Mouse (Mus musculus): ENCODE measurements around the gene Tspear. TPM values are rescaled to one million over a fixed set of nuclear protein-coding genes. Genes with fewer than 3 reads are reported as not detected.

Gene Tspear
- polyA plus RNA-seq, 1 experiment: 0.07 TPM

GRCm38 (mm10) chr10:77927375-77927774 lies 241.0 kb downstream of the Tspear start:
- H3K36me3 ChIP-seq (ENCODE audit: control insufficient read depth, insufficient read depth, low read length): no peaks in the 10 kb centered on the region
- no peaks in the 10 kb centered on the region for H3K27me3 ChIP-seq (ENCODE audit: control insufficient read depth, insufficient read depth, low read length)
- H3K4me3 ChIP-seq (ENCODE audit: control insufficient read depth, low read depth, low read length): no peak overlapping the region
- H3K4me1 ChIP-seq (ENCODE audit: control insufficient read depth, insufficient read depth, low read length): peaks cover 3% of the 10 kb centered on the region; the same call in 1 of the 2 replicates
- TF ChIP-seq CTCF (IDR thresholded peaks at IDR 0.05; ENCODE audit: control insufficient read depth, insufficient read depth, insufficient replicate concordance, low read depth, low read length) (no peak), POLR2A (IDR thresholded peaks at IDR 0.05; ENCODE audit: control insufficient read depth, low read depth, low read length) (no peak)
- no peak overlapping the region for H3K27ac ChIP-seq (ENCODE audit: control insufficient read depth, insufficient read depth, low read depth, low read length)

Other genes starting within 250 kb of the Tspear start
- 10.4 and 10.7 TPM in 2 replicates for gene Fam207a, start 170.8 kb upstream of the Tspear start, polyA plus RNA-seq (2012; rRNA removed)
- gene Itgb2, start 156.3 kb upstream of the Tspear start, polyA plus RNA-seq (2012; rRNA removed): 0.77 and 0.81 TPM in 2 replicates
- 127 and 131 TPM in 2 replicates for gene Pttg1ip, start 104.8 kb upstream of the Tspear start, polyA plus RNA-seq (2012; rRNA removed)
- gene Sumo3, start 80.5 kb upstream of the Tspear start, polyA plus RNA-seq (2012; rRNA removed): 83.1 and 88.6 TPM in 2 replicates
- 0.72 TPM in 1 of 2 replicates, not detected in the other for gene Gm49325, start 80.4 kb upstream of the Tspear start, polyA plus RNA-seq (2012; rRNA removed)
- gene Ube2g2, start 64.3 kb upstream of the Tspear start, polyA plus RNA-seq (2012; rRNA removed): 66.1 and 70.3 TPM in 2 replicates
- not detected in 2 replicates for gene Gm19402, start 4.2 kb downstream of the Tspear start, polyA plus RNA-seq (2012; rRNA removed)
- gene Gm9508, start 10.7 kb downstream of the Tspear start, polyA plus RNA-seq (2012; rRNA removed): not detected in 2 replicates
- gene Gm10272, start 20.1 kb downstream of the Tspear start, polyA plus RNA-seq (2012; rRNA removed): not detected in 2 replicates
- gene Gm10024, start 24.9 kb downstream of the Tspear start, polyA plus RNA-seq (2012; rRNA removed): not detected in 2 replicates
- not detected in 2 replicates for gene Gm10142, start 29.2 kb downstream of the Tspear start, polyA plus RNA-seq (2012; rRNA removed)
- gene Krtap12-1, start 34.0 kb downstream of the Tspear start, polyA plus RNA-seq (2012; rRNA removed): not detected in 2 replicates
- not detected in 2 replicates for gene Gm10100, start 39.9 kb downstream of the Tspear start, polyA plus RNA-seq (2012; rRNA removed)
- not detected in 2 replicates for gene Gm18596, start 56.1 kb downstream of the Tspear start, polyA plus RNA-seq (2012; rRNA removed)
- gene Gm9736, start 64.8 kb downstream of the Tspear start, polyA plus RNA-seq (2012; rRNA removed): not detected in 2 replicates
- gene Gm3233, start 73.1 kb downstream of the Tspear start, polyA plus RNA-seq (2012; rRNA removed): not detected in 2 replicates
- not detected in 2 replicates for gene Gm3238, start 84.8 kb downstream of the Tspear start, polyA plus RNA-seq (2012; rRNA removed)
- not detected in 2 replicates for gene Gm7138, start 90.4 kb downstream of the Tspear start, polyA plus RNA-seq (2012; rRNA removed)
- not detected in 2 replicates for gene Gm3250, start 96.0 kb downstream of the Tspear start, polyA plus RNA-seq (2012; rRNA removed)
- gene Gm7137, start 101.6 kb downstream of the Tspear start, polyA plus RNA-seq (2012; rRNA removed): not detected in 2 replicates
- not detected in 2 replicates for gene Gm9639, start 108.5 kb downstream of the Tspear start, polyA plus RNA-seq (2012; rRNA removed)
- gene Gm19668, start 112.6 kb downstream of the Tspear start, polyA plus RNA-seq (2012; rRNA removed): not detected in 2 replicates
- not detected in 2 replicates for gene Gm9507, start 125.3 kb downstream of the Tspear start, polyA plus RNA-seq (2012; rRNA removed)
- gene Gm2696, start 128.1 kb downstream of the Tspear start, polyA plus RNA-seq (2012; rRNA removed): not detected in 2 replicates
- 1.2 and 1.4 TPM in 2 replicates for gene Krtap10-4, start 140.5 kb downstream of the Tspear start, polyA plus RNA-seq (2012; rRNA removed)
- gene Krtap10-10, start 149.4 kb downstream of the Tspear start, polyA plus RNA-seq (2012; rRNA removed): not detected in 2 replicates
- gene Gm36176, start 160.2 kb downstream of the Tspear start, polyA plus RNA-seq (2012; rRNA removed): not detected in 2 replicates
- gene Gm10318, start 166.3 kb downstream of the Tspear start, polyA plus RNA-seq (2012; rRNA removed): not detected in 2 replicates
- not detected in 2 replicates for gene Gm3285, start 175.4 kb downstream of the Tspear start, polyA plus RNA-seq (2012; rRNA removed)
- 0.57 and 1.1 TPM in 2 replicates for gene Lrrc3, start 216.0 kb downstream of the Tspear start, polyA plus RNA-seq (2012; rRNA removed)

All from testis, adult 2 months (tissue).